Mouse (Mus musculus) forebrain, embryonic 15.5 days (tissue): ENCODE data around the gene Lhfpl3. TPM values are rescaled to one million over a fixed set of nuclear protein-coding genes. Genes with fewer than 3 reads are reported as not detected.

Source experiments
- ATAC-seq: fragments of 200-750 bp; cut with Nextera tagmentation; replicated peaks from 2 replicates; pipeline ENCODE4 v1.8.0; 2017; ENCODE audit warnings: mild to moderate bottlenecking, moderate TSS enrichment, moderate library complexity
- H3K27ac ChIP-seq: fragments of 300-500 bp; sonication (generic); replicated peaks from 2 replicates; pipeline ENCODE4 v1.5.1; 2015; ENCODE audit warnings: mild to moderate bottlenecking, inconsistent platforms
- H3K27me3 ChIP-seq: fragments of 300-500 bp; sonication (generic); 2 replicates; pipeline ENCODE4 v1.6.1; 2015; ENCODE audit warnings: inconsistent platforms
- H3K36me3 ChIP-seq: fragments of 300-500 bp; sonication (generic); 2 replicates; pipeline ENCODE4 v1.6.1; 2015; ENCODE audit warnings: mild to moderate bottlenecking, inconsistent platforms
- H3K4me1 ChIP-seq: fragments of 300-500 bp; sonication (generic); 2 replicates; pipeline ENCODE4 v1.6.1; 2015; ENCODE audit warnings: inconsistent platforms
- H3K4me2 ChIP-seq: fragments of 300-500 bp; sonication (generic); replicated peaks from 2 replicates; pipeline ENCODE4 v1.6.1; 2015; ENCODE audit warnings: mild to moderate bottlenecking, inconsistent platforms
- H3K4me3 ChIP-seq: fragments of 300-500 bp; sonication (generic); 2 replicates; pipeline ENCODE4 v1.5.1; 2015; ENCODE audit warnings: mild to moderate bottlenecking, inconsistent platforms
- H3K9ac ChIP-seq: fragments of 300-500 bp; sonication (generic); replicated peaks from 2 replicates; pipeline ENCODE4 v1.6.1; 2015; ENCODE audit warnings: mild to moderate bottlenecking, inconsistent platforms
- H3K9me3 ChIP-seq: fragments of 300-500 bp; sonication (generic); 2 replicates; pipeline ENCODE4 v1.6.1; 2016; ENCODE audit warnings: inconsistent platforms
- WGBS: fragments of 180-500 bp; shearing (Covaris S2); methylation state at CpG from one replicate; pipeline ENCODE4 v1.1.7; 2015; ENCODE audit warnings: mixed read lengths; 5-methylcytosine and 5-hydroxymethylcytosine counted together
- polyA plus RNA-seq: library from polyadenylated mRNA; unstranded; fragments of >200 nt; fragmentation: Nextera tagmentation; extraction: Ambion mirVana; gene quantifications from 2 replicates; pipeline ENCODE4 v1.2.1, GENCODE M21; 2015

Lhfpl3 gene
- polyA plus RNA-seq, 1 experiment from 2014 or later: 11.5 TPM

DNA sequence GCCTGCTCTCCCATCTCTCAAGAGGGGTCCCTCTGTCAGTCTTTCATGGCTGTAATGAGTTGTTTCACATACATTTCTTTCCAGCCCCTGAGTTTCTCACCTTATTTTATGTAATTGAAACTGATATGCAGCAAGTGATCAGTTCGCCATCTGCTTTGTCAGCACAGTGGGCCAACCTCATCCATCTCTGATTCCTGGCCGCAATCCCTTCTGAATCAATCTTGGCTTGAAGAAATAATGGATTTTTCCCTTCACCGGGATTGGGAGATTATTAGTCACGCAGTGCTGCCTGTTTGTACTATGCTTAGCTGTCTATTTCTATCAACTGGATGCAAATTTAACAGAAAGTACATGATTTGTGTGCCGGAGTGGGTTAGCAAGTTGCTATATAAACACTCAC, 297.0 kb downstream of the Lhfpl3 start:
- 70% methylated on average over 5 of the region's 5 CpGs for WGBS
- no peak for ATAC-seq
- Histone ChIP-seq H3K9ac (no peak overlapping the region), H3K9me3 (no peaks in the 10 kb centered on the region), H3K4me2 (no peak overlapping the region), H3K4me3 (no peak overlapping the region), H3K4me1 (no peaks in the 10 kb centered on the region), H3K27me3 (no peaks in the 10 kb centered on the region), H3K27ac (no peak overlapping the region), H3K36me3 (no peaks in the 10 kb centered on the region)

GRCm38 (mm10) chr5:23049083-23049663, 303.3 kb downstream of the Lhfpl3 start:
- 80% methylated on average over 7 of the region's 7 CpGs for WGBS
- H3K27me3 ChIP-seq: no peaks in the 10 kb centered on the region
- H3K36me3 ChIP-seq: no peaks in the 10 kb centered on the region
- H3K4me1 ChIP-seq: no peaks in the 10 kb centered on the region
- H3K4me2 ChIP-seq: no peak overlapping the region
- no peak overlapping the region for H3K9ac ChIP-seq
- no peak for ATAC-seq
- no peak overlapping the region for H3K4me3 ChIP-seq
- H3K27ac ChIP-seq: no peak overlapping the region
- H3K9me3 ChIP-seq: no peaks in the 10 kb centered on the region

GRCm38 (mm10) chr5:23051458-23051857, 305.6 kb downstream of the Lhfpl3 start:
- no peak overlapping the region for H3K27ac ChIP-seq
- H3K27me3 ChIP-seq: no peaks in the 10 kb centered on the region
- no peak for ATAC-seq
- no peaks in the 10 kb centered on the region for H3K4me1 ChIP-seq
- H3K9ac ChIP-seq: no peak overlapping the region
- H3K4me2 ChIP-seq: no peak overlapping the region
- H3K9me3 ChIP-seq: no peaks in the 10 kb centered on the region
- 80% methylated on average over 5 of the region's 5 CpGs for WGBS
- H3K36me3 ChIP-seq: no peaks in the 10 kb centered on the region
- no peak overlapping the region for H3K4me3 ChIP-seq

DNA sequence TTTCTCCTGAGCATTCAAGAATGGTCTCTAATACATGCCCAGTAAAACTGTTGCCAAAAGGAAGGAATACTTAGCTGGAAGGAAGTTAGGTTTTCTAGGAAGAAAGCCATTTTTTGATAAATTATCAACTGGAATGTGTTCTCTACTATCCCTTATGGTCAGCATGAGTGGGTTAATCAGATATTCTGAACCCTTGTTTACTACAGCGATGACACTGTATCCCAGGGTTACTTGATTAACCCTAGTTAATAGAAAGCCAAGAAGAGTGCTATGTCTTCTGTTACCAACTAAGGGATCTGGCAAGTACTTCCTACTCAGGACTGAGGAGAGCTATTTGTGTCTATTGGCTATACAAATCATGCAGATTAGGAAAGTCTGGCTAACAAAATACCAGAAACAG, 349.0 kb downstream of the Lhfpl3 start:
- WGBS: 80% methylated on average over 1 of the region's 1 CpGs
- Histone ChIP-seq H3K27ac (no peak overlapping the region), H3K9ac (no peak overlapping the region), H3K4me1 (no peaks in the 10 kb centered on the region), H3K9me3 (no peaks in the 10 kb centered on the region), H3K4me3 (no peak overlapping the region), H3K4me2 (no peak overlapping the region), H3K27me3 (no peaks in the 10 kb centered on the region), H3K36me3 (no peaks in the 10 kb centered on the region)
- no peak for ATAC-seq

GRCm38 (mm10) chr5:23106536-23106935, 360.7 kb downstream of the Lhfpl3 start:
- 31% methylated on average over 2 of the region's 2 CpGs for WGBS
- Histone ChIP-seq H3K9ac (no peak overlapping the region), H3K9me3 (no peaks in the 10 kb centered on the region), H3K4me1 (peaks cover 6% of the 10 kb centered on the region; the same call in 1 of the 2 replicates), H3K36me3 (no peaks in the 10 kb centered on the region), H3K27ac (no peak overlapping the region), H3K4me3 (no peak overlapping the region), H3K4me2 (no peak overlapping the region), H3K27me3 (no peaks in the 10 kb centered on the region)
- ATAC-seq: peak; percentile 76

- no peaks in the 10 kb centered on the region for H3K27me3 ChIP-seq
- H3K9ac ChIP-seq: no peak overlapping the region
- no peak overlapping the region for H3K4me3 ChIP-seq
- no peaks in the 10 kb centered on the region for H3K36me3 ChIP-seq
- no peak overlapping the region for H3K4me2 ChIP-seq
- WGBS: 87% methylated on average over 6 of the region's 6 CpGs
- H3K4me1 ChIP-seq: peaks cover 6% of the 10 kb centered on the region; the same call in 1 of the 2 replicates
- ATAC-seq: no peak
- no peaks in the 10 kb centered on the region for H3K9me3 ChIP-seq
- H3K27ac ChIP-seq: no peak overlapping the region
Measured at GRCm38 (mm10) chr5:23111307-23111706, 365.4 kb downstream of the Lhfpl3 start.

GRCm38 (mm10) chr5:23114249-23114648, 368.4 kb downstream of the Lhfpl3 start:
- Histone ChIP-seq H3K27ac (no peak overlapping the region), H3K9ac (no peak overlapping the region), H3K4me3 (no peak overlapping the region), H3K9me3 (no peaks in the 10 kb centered on the region), H3K4me1 (no peaks in the 10 kb centered on the region), H3K36me3 (no peaks in the 10 kb centered on the region), H3K27me3 (no peaks in the 10 kb centered on the region), H3K4me2 (no peak overlapping the region)
- 89% methylated on average over 4 of the region's 4 CpGs for WGBS
- no peak for ATAC-seq

DNA sequence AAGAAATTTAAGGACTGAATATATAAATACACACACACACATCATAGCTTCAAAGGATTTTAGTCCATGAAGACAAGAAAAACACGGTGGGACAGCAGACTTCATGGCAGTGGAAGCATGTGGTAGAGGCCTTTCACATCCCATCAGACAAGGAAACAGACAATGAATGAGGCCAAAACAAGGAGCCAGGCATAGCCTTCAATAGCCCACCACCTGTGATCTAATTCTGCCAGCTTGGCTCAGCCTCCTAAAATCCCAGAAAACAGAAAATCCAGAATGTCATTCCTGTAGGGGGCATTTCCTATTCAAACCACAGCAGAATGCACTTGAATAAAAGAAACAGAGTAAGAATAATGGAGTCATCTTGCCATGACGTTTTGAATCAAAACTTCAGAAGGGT, 381.0 kb downstream of the Lhfpl3 start:
- no peak overlapping the region for H3K4me2 ChIP-seq
- H3K9me3 ChIP-seq: no peaks in the 10 kb centered on the region
- WGBS: 14% methylated on average over 2 of the region's 2 CpGs
- no peaks in the 10 kb centered on the region for H3K36me3 ChIP-seq
- no peak overlapping the region for H3K27ac ChIP-seq
- no peak for ATAC-seq
- H3K4me3 ChIP-seq: no peak overlapping the region
- H3K9ac ChIP-seq: no peak overlapping the region
- H3K27me3 ChIP-seq: no peaks in the 10 kb centered on the region
- H3K4me1 ChIP-seq: no peaks in the 10 kb centered on the region

GRCm38 (mm10) chr5:23140183-23140921, 394.5 kb downstream of the Lhfpl3 start:
- no peak overlapping the region for H3K4me3 ChIP-seq
- H3K4me1 ChIP-seq: peaks cover 5% of the 10 kb centered on the region; the same call in 1 of the 2 replicates
- 38% methylated on average over 9 of the region's 9 CpGs for WGBS
- H3K9me3 ChIP-seq: no peaks in the 10 kb centered on the region
- no peaks in the 10 kb centered on the region for H3K27me3 ChIP-seq
- no peak overlapping the region for H3K9ac ChIP-seq
- H3K36me3 ChIP-seq: no peaks in the 10 kb centered on the region
- peak; percentile 68 for ATAC-seq
- H3K4me2 ChIP-seq: no peak overlapping the region
- no peak overlapping the region for H3K27ac ChIP-seq

- Histone ChIP-seq H3K36me3 (no peaks in the 10 kb centered on the region), H3K4me1 (no peaks in the 10 kb centered on the region), H3K9me3 (no peaks in the 10 kb centered on the region), H3K4me2 (no peak overlapping the region), H3K27me3 (no peaks in the 10 kb centered on the region), H3K9ac (no peak overlapping the region), H3K27ac (no peak overlapping the region), H3K4me3 (no peak overlapping the region)
- WGBS: 84% methylated on average over 4 of the region's 4 CpGs
- ATAC-seq: no peak
Measured at GRCm38 (mm10) chr5:23153210-23153609, 407.4 kb downstream of the Lhfpl3 start.

DNA sequence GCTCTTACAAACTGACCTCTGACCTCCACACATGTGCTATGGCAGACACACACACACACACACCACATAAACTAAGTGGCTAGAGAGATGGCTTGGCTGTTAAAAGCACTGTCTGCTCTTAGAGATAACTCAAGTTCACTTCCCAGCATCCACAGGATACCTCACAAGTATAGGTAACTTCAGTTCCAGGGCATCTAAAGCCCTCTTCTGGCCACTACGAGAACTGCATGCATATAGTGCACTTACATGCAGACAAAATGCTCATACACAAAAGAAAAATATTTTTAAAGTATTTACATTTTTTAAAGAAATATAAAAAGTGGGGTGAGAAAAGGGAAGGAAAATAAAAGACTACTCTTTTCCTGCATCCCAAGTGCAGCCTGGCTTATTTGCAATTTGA, 408.6 kb downstream of the Lhfpl3 start:
- H3K27ac ChIP-seq: no peak overlapping the region
- no peak overlapping the region for H3K9ac ChIP-seq
- no peak overlapping the region for H3K4me3 ChIP-seq
- no peaks in the 10 kb centered on the region for H3K36me3 ChIP-seq
- WGBS: 89% methylated on average over 1 of the region's 1 CpGs
- no peak for ATAC-seq
- no peaks in the 10 kb centered on the region for H3K27me3 ChIP-seq
- H3K9me3 ChIP-seq: no peaks in the 10 kb centered on the region
- no peaks in the 10 kb centered on the region for H3K4me1 ChIP-seq
- H3K4me2 ChIP-seq: no peak overlapping the region

DNA sequence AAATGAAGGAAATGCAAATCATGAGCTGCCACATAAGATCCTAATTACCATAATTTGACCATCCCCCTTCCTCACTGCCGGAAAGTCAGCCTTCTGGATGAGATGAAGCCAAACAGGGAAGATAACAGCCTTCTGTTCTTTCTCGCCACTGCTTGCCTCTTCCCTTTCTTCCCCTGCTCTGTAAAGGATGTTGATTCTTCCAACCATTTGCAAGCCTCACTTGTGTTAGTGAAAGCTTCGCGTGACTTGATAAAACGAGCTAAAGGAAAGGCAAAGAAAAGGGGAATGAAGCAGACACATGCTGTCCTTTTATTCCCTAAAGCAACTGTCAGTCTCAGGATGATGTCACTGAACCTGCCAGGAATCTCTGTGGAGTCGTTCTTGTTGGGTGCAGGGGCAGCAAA, 420.1 kb downstream of the Lhfpl3 start:
- Histone ChIP-seq H3K9ac (no peak overlapping the region), H3K4me1 (peaks cover 13% of the 10 kb centered on the region), H3K27me3 (no peaks in the 10 kb centered on the region), H3K4me2 (peak overlapping the region; percentile 30), H3K36me3 (no peaks in the 10 kb centered on the region), H3K4me3 (no peak overlapping the region), H3K9me3 (no peaks in the 10 kb centered on the region), H3K27ac (peak overlapping the region; percentile 32; the same call in 1 of the 2 replicates)
- peak; percentile 67 for ATAC-seq
- 6% methylated on average over 6 of the region's 6 CpGs for WGBS

DNA sequence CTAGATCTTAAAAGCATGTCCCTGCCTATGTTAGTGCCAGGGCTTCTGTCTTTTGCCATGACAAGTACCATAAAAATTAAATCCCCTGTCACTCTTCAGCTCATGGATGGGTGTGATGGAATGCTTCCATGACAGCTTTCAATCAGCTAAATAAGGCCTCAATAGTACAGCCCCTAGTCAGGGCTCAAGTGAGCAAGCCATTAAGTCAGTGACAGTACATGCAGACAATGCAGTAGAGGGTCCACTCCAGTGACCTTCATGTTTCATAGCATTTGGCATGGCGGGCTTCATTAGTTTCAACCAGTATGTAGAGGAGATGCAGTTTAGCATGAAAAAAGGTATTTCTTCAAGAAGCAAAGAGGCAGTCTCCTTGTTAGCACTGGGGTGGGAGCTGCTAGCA, 420.8 kb downstream of the Lhfpl3 start:
- H3K27ac ChIP-seq: no peak overlapping the region
- WGBS: 72% methylated on average over 1 of the region's 1 CpGs
- no peaks in the 10 kb centered on the region for H3K27me3 ChIP-seq
- H3K4me2 ChIP-seq: no peak overlapping the region
- ATAC-seq: peak; percentile 19; the same call in 1 of the 2 replicates
- peaks cover 13% of the 10 kb centered on the region for H3K4me1 ChIP-seq
- H3K4me3 ChIP-seq: no peak overlapping the region
- H3K9me3 ChIP-seq: no peaks in the 10 kb centered on the region
- H3K36me3 ChIP-seq: no peaks in the 10 kb centered on the region
- H3K9ac ChIP-seq: no peak overlapping the region
